Mouse (Mus musculus) spleen, adult 2 months (tissue): ENCODE results near the gene Krtap19-3.

Experiments used
- CTCF ChIP-seq: fragments of 200-500 bp; IDR thresholded peaks from 2 replicates; pipeline ENCODE4 v1.5.1; 2011; ENCODE audit warnings: mild to moderate bottlenecking, inconsistent platforms; ENCODE audit not compliant: insufficient read depth, insufficient read length, insufficient replicate concordance; ENCODE audit errors: extremely low read depth
- POLR2A ChIP-seq: fragments of 200-500 bp; IDR thresholded peaks from 2 replicates; pipeline ENCODE4 v1.6.1; 2011; ENCODE audit warnings: low read depth, low read length, inconsistent platforms

- no peak for TF ChIP-seq CTCF
- TF ChIP-seq POLR2A = no peak
Measured at GRCm38 (mm10) chr16:88864887-88865407, 12.9 kb downstream of the Krtap19-3 start.
